Mouse (Mus musculus) forebrain, embryonic 13.5 days (tissue): ENCODE data around the gene Gpr153. TPM values are rescaled to one million over a fixed set of nuclear protein-coding genes. Genes with fewer than 3 reads are reported as not detected.
A peak's percentile ranks its signal among the peaks of the same experiment; 100 is the strongest.

ENCODE experiments used
- ATAC-seq: fragments of 200-750 bp; cut with Nextera tagmentation; 2 replicates; pipeline ENCODE4 v1.8.0; 2017
- H3K27ac ChIP-seq: fragments of 300-500 bp; sonication (generic); 2 replicates; pipeline ENCODE4 v1.5.1; 2015; ENCODE audit warnings: inconsistent platforms, mild to moderate bottlenecking, moderate library complexity
- H3K27me3 ChIP-seq: fragments of 300-500 bp; sonication (generic); 2 replicates; pipeline ENCODE4 v1.6.1; 2015; ENCODE audit warnings: mild to moderate bottlenecking, inconsistent platforms
- H3K36me3 ChIP-seq: fragments of 300-500 bp; sonication (generic); 2 replicates; pipeline ENCODE4 v1.6.1; 2015; ENCODE audit warnings: mild to moderate bottlenecking, inconsistent platforms; ENCODE audit not compliant: poor library complexity, severe bottlenecking
- H3K4me1 ChIP-seq: fragments of 300-500 bp; sonication (generic); 2 replicates; pipeline ENCODE4 v1.6.1; 2015; ENCODE audit warnings: inconsistent platforms
- H3K4me2 ChIP-seq: fragments of 300-500 bp; sonication (generic); 2 replicates; pipeline ENCODE4 v1.6.1; 2015; ENCODE audit warnings: inconsistent platforms, mild to moderate bottlenecking, moderate library complexity
- H3K4me3 ChIP-seq: fragments of 300-500 bp; sonication (generic); 2 replicates; pipeline ENCODE4 v1.5.1; 2015; ENCODE audit warnings: mild to moderate bottlenecking, inconsistent platforms
- H3K9ac ChIP-seq: fragments of 300-500 bp; sonication (generic); 2 replicates; pipeline ENCODE4 v1.6.1; 2015; ENCODE audit warnings: mild to moderate bottlenecking, inconsistent platforms
- H3K9me3 ChIP-seq: fragments of 300-500 bp; sonication (generic); replicated peaks from 2 replicates; pipeline ENCODE4 v1.6.1; 2016; ENCODE audit warnings: inconsistent platforms
- WGBS: fragments of 180-500 bp; shearing (Covaris S2); methylation state at CpG from one replicate; pipeline ENCODE4 v1.1.7; 2015; 5-methylcytosine and 5-hydroxymethylcytosine counted together
- polyA plus RNA-seq: library from polyadenylated mRNA; unstranded; fragments of >200 nt; fragmentation: Nextera tagmentation; extraction: Ambion mirVana; gene quantifications from 2 replicates; pipeline ENCODE4 v1.2.1, GENCODE M21; 2015

The Gpr153 gene
- polyA plus RNA-seq, 1 experiment from 2014 or later, result 3.2 TPM

- Histone ChIP-seq H3K4me3 (no peak overlapping the region), H3K27me3 (peaks cover 77% of the 10 kb centered on the region), H3K9me3 (no peaks in the 10 kb centered on the region), H3K4me1 (peaks cover 25% of the 10 kb centered on the region), H3K36me3 (no peaks in the 10 kb centered on the region), H3K27ac (no peak overlapping the region), H3K4me2 (no peak overlapping the region), H3K9ac (no peak overlapping the region)
- 86% methylated on average over 23 of the region's 23 CpGs for WGBS
- ATAC-seq, result no peak
Measured at GRCm38 (mm10) chr4:152278986-152279385, 5.0 kb downstream of the Gpr153 start.

DNA sequence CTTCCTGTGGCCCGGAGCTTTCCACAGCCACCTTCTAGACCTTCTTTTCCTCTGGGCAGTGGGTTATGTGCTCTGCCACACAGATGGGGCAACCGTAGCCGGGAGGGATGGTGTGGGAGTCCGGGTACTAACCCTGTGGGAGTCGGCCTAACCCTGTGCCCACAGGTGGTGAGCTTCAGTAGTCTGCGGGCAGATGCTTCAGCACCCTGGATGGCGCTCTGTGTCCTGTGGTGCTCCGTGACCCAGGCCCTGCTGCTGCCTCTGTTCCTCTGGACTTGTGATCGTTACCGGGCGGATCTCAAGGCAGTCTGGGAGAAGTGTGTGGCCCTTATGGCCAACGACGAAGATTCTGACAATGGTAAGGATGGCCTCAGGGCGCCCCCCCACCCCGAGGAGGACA lies 7.6 kb downstream of the Gpr153 start:
- H3K9me3 ChIP-seq, result no peaks in the 10 kb centered on the region
- H3K4me1 ChIP-seq, result peaks cover 19% of the 10 kb centered on the region
- H3K36me3 ChIP-seq, result no peaks in the 10 kb centered on the region
- no peak overlapping the region for H3K4me2 ChIP-seq
- H3K27me3 ChIP-seq, result peaks cover 79% of the 10 kb centered on the region
- H3K27ac ChIP-seq, result no peak overlapping the region
- no peak overlapping the region for H3K4me3 ChIP-seq
- no peak for ATAC-seq
- WGBS, result 45% methylated on average over 15 of the region's 15 CpGs
- H3K9ac ChIP-seq, result no peak overlapping the region

DNA sequence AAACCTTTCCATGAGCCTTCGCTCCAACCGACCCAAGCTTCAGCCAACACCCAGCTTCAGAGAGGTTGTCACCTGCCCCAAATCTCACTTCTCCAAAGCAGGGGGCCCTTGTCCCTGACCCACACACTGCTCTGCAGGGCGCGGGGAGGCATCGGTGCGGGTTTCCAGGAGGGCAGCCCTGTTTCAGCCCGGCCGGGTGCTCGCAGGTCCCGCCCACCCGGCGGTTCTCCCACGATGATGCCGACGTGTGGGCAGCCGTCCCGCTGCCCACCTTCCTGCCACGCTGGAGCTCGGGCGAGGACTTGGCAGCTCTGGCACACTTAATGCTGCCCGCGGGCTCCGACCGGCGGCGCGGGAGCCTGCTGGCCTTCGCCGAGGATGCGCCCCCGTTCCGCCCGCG lies 8.7 kb downstream of the Gpr153 start:
- peak overlapping the region; percentile 58 for H3K9ac ChIP-seq
- H3K27ac ChIP-seq, result no peak overlapping the region
- peaks cover 31% of the 10 kb centered on the region for H3K4me1 ChIP-seq
- WGBS, result 16% methylated on average over 34 of the region's 34 CpGs
- H3K36me3 ChIP-seq, result no peaks in the 10 kb centered on the region
- H3K9me3 ChIP-seq, result no peaks in the 10 kb centered on the region
- peak overlapping the region; percentile 67 for H3K4me2 ChIP-seq
- H3K4me3 ChIP-seq, result peak overlapping the region; percentile 35
- peaks cover 82% of the 10 kb centered on the region for H3K27me3 ChIP-seq
- 0 out of 2 replicates have a peak, but pooled peaks have one; percentile 2 for ATAC-seq

DNA sequence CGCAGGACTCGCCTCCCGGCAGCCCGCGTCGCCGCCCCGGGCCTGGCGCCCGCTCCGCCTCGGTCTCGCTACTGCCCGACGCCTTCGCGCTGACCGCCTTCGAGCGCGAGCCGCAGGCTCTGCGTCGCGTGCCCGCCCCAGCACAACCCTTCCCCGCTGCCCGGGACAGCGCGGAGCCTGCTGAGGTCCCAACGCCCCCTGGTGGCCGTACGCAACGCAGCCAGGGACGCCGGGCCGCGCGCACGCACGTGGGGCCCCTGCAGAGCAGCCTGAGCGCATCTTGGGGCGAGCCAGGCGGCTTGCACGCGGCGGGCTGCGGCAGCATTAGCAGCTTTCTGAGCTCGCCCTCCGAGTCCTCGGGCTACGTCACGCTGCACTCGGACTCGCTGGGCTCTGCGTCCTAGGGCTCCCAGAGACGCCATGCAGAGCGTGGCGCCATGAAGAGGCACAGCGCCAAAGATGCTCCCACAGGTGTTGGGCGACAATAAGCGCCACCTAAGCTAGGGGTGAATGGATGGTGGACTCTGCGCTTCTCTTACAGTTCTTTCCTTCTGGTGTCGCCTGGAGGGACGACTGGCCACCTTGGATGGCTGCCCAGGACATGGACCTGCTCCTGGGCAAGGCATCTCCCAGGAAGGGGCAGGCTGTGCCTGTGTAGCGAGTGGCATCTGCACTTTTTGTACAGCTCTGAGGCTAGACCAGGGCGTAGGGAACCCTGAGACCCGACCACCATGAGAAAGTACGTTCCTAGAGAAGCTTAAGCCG lies 9.3 kb downstream of the Gpr153 start:
- no peaks in the 10 kb centered on the region for H3K9me3 ChIP-seq
- WGBS, result 3% methylated on average over 69 of the region's 70 CpGs
- H3K27ac ChIP-seq, result no peak overlapping the region
- peak overlapping the region; percentile 58 for H3K9ac ChIP-seq
- H3K4me1 ChIP-seq, result peaks cover 37% of the 10 kb centered on the region
- peak; percentile 85 for ATAC-seq
- peak overlapping the region; percentile 67 for H3K4me2 ChIP-seq
- peak overlapping the region; percentile 35 for H3K4me3 ChIP-seq
- H3K27me3 ChIP-seq, result peaks cover 88% of the 10 kb centered on the region
- H3K36me3 ChIP-seq, result no peaks in the 10 kb centered on the region

GRCm38 (mm10) chr4:152285505-152285904 lies 11.5 kb downstream of the Gpr153 start:
- no peaks in the 10 kb centered on the region for H3K36me3 ChIP-seq
- H3K27me3 ChIP-seq, result peaks cover 94% of the 10 kb centered on the region

DNA sequence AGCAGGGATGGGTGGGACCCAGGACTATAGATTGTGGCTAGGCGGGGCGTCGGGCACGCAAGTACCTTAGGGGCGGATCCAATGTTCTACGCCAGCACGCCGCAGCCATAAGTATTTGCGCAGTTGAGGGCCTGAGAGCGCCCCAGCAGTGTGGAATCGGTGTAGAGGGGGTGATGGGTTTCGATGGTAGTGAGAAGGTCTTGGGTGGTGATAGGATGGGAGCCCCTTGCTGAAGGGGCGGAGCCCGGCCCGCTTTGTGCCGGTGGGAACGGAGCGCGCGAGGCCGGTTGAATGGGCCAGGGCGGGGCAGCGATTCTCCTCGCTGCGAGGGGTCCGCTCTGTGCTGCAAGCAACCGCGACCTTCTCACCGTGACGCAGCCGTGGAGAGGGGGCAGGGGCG lies 12.2 kb downstream of the Gpr153 start:
- 1% methylated on average over 32 of the region's 32 CpGs for WGBS
- peak overlapping the region; percentile 36 for H3K4me3 ChIP-seq
- peak overlapping the region; percentile 63 for H3K4me2 ChIP-seq
- H3K9me3 ChIP-seq, result no peaks in the 10 kb centered on the region
- ATAC-seq, result peak; percentile 33; the same call in 1 of the 2 replicates
- H3K27me3 ChIP-seq, result peaks cover 94% of the 10 kb centered on the region
- H3K27ac ChIP-seq, result no peak overlapping the region
- peaks cover 57% of the 10 kb centered on the region for H3K4me1 ChIP-seq
- no peaks in the 10 kb centered on the region for H3K36me3 ChIP-seq
- H3K9ac ChIP-seq, result peak overlapping the region; percentile 41

More at GRCm38 (mm10) chr4:152285505-152285904, 11.5 kb downstream of the Gpr153 start:
- no peak for ATAC-seq
- H3K9me3 ChIP-seq, result no peaks in the 10 kb centered on the region
- 2% methylated on average over 10 of the region's 10 CpGs for WGBS
- H3K27ac ChIP-seq, result no peak overlapping the region
- 0 out of 2 replicates have a peak overlapping the region, but pooled peaks have one; percentile 41 for H3K9ac ChIP-seq
- H3K4me2 ChIP-seq, result no peak overlapping the region
- no peak overlapping the region for H3K4me3 ChIP-seq
- H3K4me1 ChIP-seq, result peaks cover 50% of the 10 kb centered on the region

DNA sequence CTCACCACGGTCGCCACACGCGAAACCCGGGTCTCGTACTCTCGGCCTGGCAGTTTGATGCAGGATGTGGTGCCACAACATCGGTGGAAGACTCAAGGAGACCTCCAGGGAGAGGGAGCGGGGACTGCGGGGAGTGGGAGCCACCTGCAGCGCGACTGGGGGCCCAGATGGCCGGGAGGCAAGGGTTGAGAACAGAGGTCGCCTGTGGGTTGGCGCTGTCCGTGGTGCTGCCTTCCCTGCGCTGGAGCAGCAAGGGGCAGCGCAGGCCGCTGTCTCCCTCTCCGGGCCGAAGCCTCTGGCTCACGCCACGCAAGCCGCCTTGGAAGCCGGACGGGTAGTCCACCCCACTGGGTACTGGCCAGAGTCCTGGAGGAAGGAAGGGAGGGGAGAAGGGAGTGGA lies 12.9 kb downstream of the Gpr153 start:
- 2% methylated on average over 22 of the region's 26 CpGs for WGBS
- no peak overlapping the region for H3K27ac ChIP-seq
- peaks cover 94% of the 10 kb centered on the region for H3K27me3 ChIP-seq
- H3K9me3 ChIP-seq, result no peaks in the 10 kb centered on the region
- peak overlapping the region; percentile 63 for H3K4me2 ChIP-seq
- peak overlapping the region; percentile 41; the same call in 1 of the 2 replicates for H3K9ac ChIP-seq
- no peak for ATAC-seq
- no peaks in the 10 kb centered on the region for H3K36me3 ChIP-seq
- H3K4me3 ChIP-seq, result peak overlapping the region; percentile 36
- H3K4me1 ChIP-seq, result peaks cover 62% of the 10 kb centered on the region

DNA sequence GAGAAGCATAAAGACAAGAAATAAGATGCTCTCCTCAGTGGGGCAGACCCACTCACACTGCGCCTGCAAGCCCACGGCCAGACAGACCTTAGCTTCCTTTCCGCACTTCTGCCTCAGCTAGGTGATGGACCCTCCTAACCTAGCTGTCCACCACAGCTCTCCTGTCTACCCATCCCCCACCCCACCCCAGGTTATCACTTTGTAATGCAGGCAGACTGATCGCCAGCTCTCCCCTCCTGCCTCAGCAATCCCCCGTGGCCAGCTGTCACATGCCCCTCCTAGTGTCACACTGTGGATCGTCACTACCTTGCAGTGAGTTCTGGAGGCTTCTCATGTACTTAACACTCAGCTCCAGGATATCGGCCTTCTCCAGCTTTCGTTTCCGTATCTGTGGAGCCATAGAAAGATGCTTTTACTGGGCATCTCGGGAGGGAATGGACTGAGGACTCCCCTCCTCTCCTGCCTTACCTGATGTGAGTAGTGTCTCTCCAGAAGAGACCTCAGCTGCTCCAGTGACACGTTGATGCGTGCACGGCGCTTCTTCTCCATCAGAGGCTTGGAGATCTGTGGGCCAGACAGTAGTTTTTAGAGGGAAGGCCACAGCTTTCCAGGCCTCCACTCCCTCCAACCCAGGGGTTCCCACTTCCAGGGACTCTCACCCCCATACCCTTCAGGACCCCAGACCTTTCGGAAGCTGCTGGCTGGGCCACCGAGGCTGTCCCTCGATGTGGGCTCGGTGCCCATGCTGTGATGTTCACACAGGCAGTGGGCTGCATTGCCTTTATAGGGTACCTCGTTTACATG lies 13.5 kb downstream of the Gpr153 start:
- Histone ChIP-seq H3K9me3 (no peaks in the 10 kb centered on the region), H3K4me1 (peaks cover 67% of the 10 kb centered on the region), H3K27me3 (peaks cover 94% of the 10 kb centered on the region), H3K36me3 (no peaks in the 10 kb centered on the region), H3K4me2 (peak overlapping the region; percentile 63; the same call in 1 of the 2 replicates), H3K4me3 (no peak overlapping the region), H3K27ac (no peak overlapping the region), H3K9ac (no peak overlapping the region)
- ATAC-seq, result no peak
- WGBS, result 4% methylated on average over 19 of the region's 19 CpGs

DNA sequence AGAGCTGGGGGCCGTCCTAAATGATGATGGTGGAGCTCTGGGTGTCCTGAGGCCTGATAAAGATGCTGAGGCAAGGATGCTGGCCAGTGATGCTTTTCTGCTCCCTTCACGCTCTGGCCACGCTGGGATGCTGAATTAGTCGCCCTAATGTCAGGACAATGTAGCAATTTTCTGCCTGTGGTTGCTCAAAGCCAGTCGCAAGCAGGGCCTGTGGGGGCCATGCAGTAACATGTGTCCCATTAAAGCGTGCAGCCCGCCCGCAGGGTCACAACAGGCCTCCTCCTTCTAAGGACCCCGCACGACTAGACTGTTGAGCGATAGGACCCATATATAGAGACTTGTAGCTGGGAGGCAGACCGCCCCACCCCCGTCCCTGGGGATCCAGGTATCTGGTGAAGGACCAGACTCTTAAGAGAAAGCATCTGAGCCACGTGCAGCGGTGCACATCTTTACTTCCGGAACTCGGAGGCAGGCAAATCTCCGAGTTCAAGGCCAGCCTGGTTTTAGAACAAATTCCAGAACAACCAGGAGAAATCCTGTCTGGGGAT lies 14.4 kb downstream of the Gpr153 start:
- Histone ChIP-seq H3K9ac (no peak overlapping the region), H3K36me3 (no peaks in the 10 kb centered on the region), H3K27ac (no peak overlapping the region), H3K4me2 (no peak overlapping the region), H3K4me1 (peaks cover 66% of the 10 kb centered on the region), H3K27me3 (peaks cover 94% of the 10 kb centered on the region), H3K4me3 (no peak overlapping the region), H3K9me3 (no peaks in the 10 kb centered on the region)
- whole genome bisulfite sequencing, result 34% methylated on average over 18 of the region's 18 CpGs
- ATAC-seq, result no peak

- Histone ChIP-seq H3K27ac (no peak overlapping the region), H3K4me1 (peaks cover 64% of the 10 kb centered on the region)
Measured at GRCm38 (mm10) chr4:152290385-152290784, 16.4 kb downstream of the Gpr153 start.

GRCm38 (mm10) chr4:152290991-152291390 lies 17.0 kb downstream of the Gpr153 start:
- H3K4me2 ChIP-seq, result peak overlapping the region; percentile 64
- H3K36me3 ChIP-seq, result no peaks in the 10 kb centered on the region
- no peak overlapping the region for H3K9ac ChIP-seq
- H3K27ac ChIP-seq, result no peak overlapping the region
- no peak for ATAC-seq
- 5% methylated on average over 11 of the region's 11 CpGs for WGBS
- peaks cover 63% of the 10 kb centered on the region for H3K4me1 ChIP-seq
- peaks cover 94% of the 10 kb centered on the region for H3K27me3 ChIP-seq
- H3K9me3 ChIP-seq, result no peaks in the 10 kb centered on the region
- H3K4me3 ChIP-seq, result peak overlapping the region; percentile 34; the same call in 1 of the 2 replicates

More at GRCm38 (mm10) chr4:152290385-152290784, 16.4 kb downstream of the Gpr153 start:
- peak; percentile 39 for ATAC-seq
- WGBS, result under 1% methylated on average over 38 of the region's 39 CpGs
- peak overlapping the region; percentile 34 for H3K4me3 ChIP-seq
- H3K9me3 ChIP-seq, result no peaks in the 10 kb centered on the region
- H3K36me3 ChIP-seq, result no peaks in the 10 kb centered on the region
- peaks cover 94% of the 10 kb centered on the region for H3K27me3 ChIP-seq
- peak overlapping the region; percentile 64 for H3K4me2 ChIP-seq
- H3K9ac ChIP-seq, result peak overlapping the region; percentile 52

GRCm38 (mm10) chr4:152291562-152291961 lies 17.5 kb downstream of the Gpr153 start, which contains the start of gene Hes3:
Hes3 (minus strand) TSS chr4:152291662.
- ATAC-seq, result no peak
- Histone ChIP-seq H3K27me3 (peaks cover 89% of the 10 kb centered on the region), H3K9me3 (no peaks in the 10 kb centered on the region), H3K4me1 (peaks cover 60% of the 10 kb centered on the region), H3K27ac (no peak within 1 kb of the TSS), H3K4me3 (peak within 1 kb of the TSS; percentile 34), H3K4me2 (peak within 1 kb of the TSS; percentile 64), H3K36me3 (no peaks in the 10 kb centered on the region), H3K9ac (peak within 1 kb of the TSS; percentile 52)
- 13% methylated on average over 6 of the region's 6 CpGs for WGBS
